Mouse (Mus musculus) hindbrain, embryonic 11.5 days (tissue): ENCODE measurements at regions not wholly inside any gene's neighbourhood (a gene's known extent, or its start where the extent isn't known, plus 50 kb on each side); places are given as distances from the start of the nearest gene placed in this dataset.

Experiments
- ATAC-seq: fragments of 200-750 bp; cut with Nextera tagmentation; 2 replicates; pipeline ENCODE4 v1.8.0; 2017; ENCODE audit warnings: mild to moderate bottlenecking, moderate TSS enrichment, moderate library complexity; ENCODE audit not compliant: low FRiP score
- DNase-seq: peaks from one replicate; pipeline ENCODE4 v3.0.0-alpha.2; 2015; ENCODE audit warnings: low spot score
- H3K27ac ChIP-seq: fragments of 300-500 bp; sonication (generic); 2 replicates; pipeline ENCODE4 v1.5.1; 2014; ENCODE audit warnings: mild to moderate bottlenecking, low read depth, low read length
- H3K27me3 ChIP-seq: fragments of 300-500 bp; sonication (generic); 2 replicates; pipeline ENCODE4 v1.6.1; 2014; ENCODE audit warnings: mild to moderate bottlenecking, low read length, moderate library complexity, mixed read lengths; ENCODE audit not compliant: control insufficient read depth, insufficient read depth
- H3K36me3 ChIP-seq: fragments of 300-500 bp; sonication (generic); 2 replicates; pipeline ENCODE4 v1.6.1; 2014; ENCODE audit warnings: mild to moderate bottlenecking, low read length, moderate library complexity, mixed read lengths; ENCODE audit not compliant: control insufficient read depth, insufficient read depth
- H3K4me1 ChIP-seq: fragments of 300-500 bp; sonication (generic); replicated peaks from 2 replicates; pipeline ENCODE4 v1.6.1; 2014; ENCODE audit warnings: low read length, mixed read lengths; ENCODE audit not compliant: control insufficient read depth, insufficient read depth
- H3K4me2 ChIP-seq: fragments of 300-500 bp; sonication (generic); replicated peaks from 2 replicates; pipeline ENCODE4 v1.6.1; 2014; ENCODE audit warnings: mild to moderate bottlenecking, low read depth, low read length
- H3K4me3 ChIP-seq: fragments of 300-500 bp; sonication (generic); 2 replicates; pipeline ENCODE4 v1.5.1; 2014; ENCODE audit warnings: low read depth, low read length
- H3K9ac ChIP-seq: fragments of 300-500 bp; sonication (generic); 2 replicates; pipeline ENCODE4 v1.6.1; 2014; ENCODE audit warnings: low read depth, low read length
- H3K9me3 ChIP-seq: fragments of 300-500 bp; sonication (generic); 2 replicates; pipeline ENCODE4 v1.6.1; 2016; ENCODE audit warnings: low read length; ENCODE audit not compliant: control insufficient read depth
- WGBS: fragments of 180-500 bp; shearing (Covaris S2); extraction: QIAGEN DNeasy Blood & Tissue Kit; methylation state at CpG from one replicate; pipeline ENCODE4 v1.1.7; 2014; 5-methylcytosine and 5-hydroxymethylcytosine counted together

DNA sequence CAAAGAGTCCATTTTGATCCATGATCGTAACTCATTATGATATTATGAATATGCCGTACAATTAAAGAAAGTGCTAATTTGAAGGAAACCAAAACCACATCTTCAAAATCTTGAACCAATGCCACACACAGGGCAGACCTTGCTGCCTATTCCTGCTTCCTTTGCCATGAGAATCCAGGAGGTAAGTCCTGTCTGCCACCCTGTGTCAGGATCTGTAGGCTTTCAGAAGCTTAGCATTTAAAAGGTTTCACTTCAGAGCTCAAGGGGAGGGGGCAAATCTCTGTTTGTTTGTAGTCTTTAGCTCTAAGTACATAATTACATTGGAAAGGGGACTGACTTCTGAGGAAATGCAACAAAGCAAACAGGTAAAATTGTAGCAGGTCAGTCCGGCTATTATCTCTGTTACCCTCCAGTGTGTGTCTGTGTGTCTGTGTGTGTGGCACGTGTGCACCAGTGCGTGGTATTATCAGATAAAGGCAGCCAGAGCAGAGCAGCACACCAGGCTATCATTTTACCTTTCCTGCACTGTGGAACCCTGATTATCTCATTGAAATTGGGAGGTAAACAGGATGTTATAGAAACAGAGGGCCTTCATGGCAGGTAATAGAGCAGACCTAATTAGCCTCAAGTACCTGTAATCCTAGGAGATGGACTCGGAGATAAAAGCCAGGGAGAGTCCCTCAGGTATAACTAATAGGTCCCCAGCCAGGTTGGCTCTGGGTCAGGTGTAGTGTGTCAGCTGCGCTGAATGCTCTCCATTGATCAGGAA lies 948.0 kb upstream of the Zeb2 start:
- H3K9me3 ChIP-seq: no peaks in the 10 kb centered on the region
- DNase-seq (no peak), ATAC-seq (no peak)
- no peaks in the 10 kb centered on the region for H3K4me1 ChIP-seq
- WGBS: 80% methylated on average over 7 of the region's 7 CpGs
- H3K27ac ChIP-seq: no peak overlapping the region
- no peak overlapping the region for H3K4me3 ChIP-seq
- no peaks in the 10 kb centered on the region for H3K27me3 ChIP-seq
- H3K9ac ChIP-seq: no peak overlapping the region
- no peak overlapping the region for H3K4me2 ChIP-seq
- H3K36me3 ChIP-seq: no peaks in the 10 kb centered on the region

DNA sequence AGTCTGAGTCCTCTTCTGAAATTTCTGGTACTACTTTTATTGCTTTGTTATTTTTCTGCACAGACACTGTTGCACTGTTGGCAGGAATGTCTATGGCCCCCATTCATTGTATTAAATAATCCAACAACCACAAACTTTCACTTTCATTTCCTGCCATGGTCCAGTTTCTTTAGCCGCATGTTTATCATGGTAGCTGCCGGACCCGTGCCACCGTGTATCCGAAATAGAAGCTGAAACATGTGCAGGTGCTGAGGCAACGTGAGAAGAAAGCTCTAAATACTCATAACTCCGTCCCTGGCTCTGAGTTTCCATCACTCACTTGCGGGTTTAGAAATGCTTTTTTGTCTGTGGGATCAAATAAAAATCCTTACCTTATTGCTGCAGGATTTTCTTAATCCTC lies 938.5 kb upstream of the Zeb2 start:
- H3K36me3 ChIP-seq: no peaks in the 10 kb centered on the region
- H3K4me2 ChIP-seq: no peak overlapping the region
- H3K27ac ChIP-seq: no peak overlapping the region
- ATAC-seq (no peak), DNase-seq (no peak)
- H3K4me1 ChIP-seq: no peaks in the 10 kb centered on the region
- no peak overlapping the region for H3K9ac ChIP-seq
- WGBS: 95% methylated on average over 8 of the region's 8 CpGs
- H3K4me3 ChIP-seq: no peak overlapping the region
- no peaks in the 10 kb centered on the region for H3K27me3 ChIP-seq
- H3K9me3 ChIP-seq: no peaks in the 10 kb centered on the region

DNA sequence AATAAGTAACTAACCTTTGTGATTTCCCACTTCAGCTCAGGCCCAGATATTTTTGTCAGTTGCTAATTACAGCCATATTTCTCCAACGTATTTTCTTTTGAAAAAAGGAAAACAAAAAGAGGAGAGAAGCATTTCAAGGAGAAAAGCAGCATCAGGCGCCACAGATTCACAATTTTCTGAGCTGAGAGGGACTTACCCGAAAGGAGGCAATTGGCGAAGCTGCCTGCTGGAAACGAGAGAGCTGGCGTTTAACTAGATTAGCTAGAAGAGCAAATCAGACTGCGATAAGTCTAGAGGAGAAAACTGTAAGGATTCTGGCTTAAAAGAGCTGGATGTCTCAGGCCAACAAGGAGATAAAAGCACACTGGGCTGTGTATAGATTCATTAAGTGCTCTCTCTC lies 937.7 kb upstream of the Zeb2 start:
- Histone ChIP-seq H3K4me3 (no peak overlapping the region), H3K36me3 (no peaks in the 10 kb centered on the region), H3K4me2 (no peak overlapping the region), H3K9ac (no peak overlapping the region), H3K27me3 (no peaks in the 10 kb centered on the region), H3K9me3 (no peaks in the 10 kb centered on the region), H3K4me1 (no peaks in the 10 kb centered on the region), H3K27ac (no peak overlapping the region)
- ATAC-seq (no peak), DNase-seq (no peak)
- 76% methylated on average over 7 of the region's 7 CpGs for WGBS

DNA sequence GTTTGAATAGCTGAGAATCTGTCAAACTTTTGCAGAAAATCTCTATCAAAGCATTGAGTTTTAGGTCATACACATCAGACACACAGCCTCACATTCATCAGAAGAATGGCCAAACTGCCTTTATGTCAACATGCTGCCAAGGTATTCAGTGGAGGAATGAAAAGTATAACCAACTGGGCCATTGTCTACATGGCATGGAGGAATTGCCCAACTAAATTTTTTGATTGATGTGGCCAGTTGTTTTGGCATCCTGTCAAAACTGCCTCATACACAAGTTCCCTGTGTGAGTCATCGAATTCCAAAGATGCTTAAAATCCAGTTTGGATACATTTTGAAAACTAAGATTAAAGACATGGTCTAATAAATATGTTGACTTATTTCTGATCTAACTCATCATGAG lies 904.7 kb upstream of the Zeb2 start:
- no peak for ATAC-seq

DNA sequence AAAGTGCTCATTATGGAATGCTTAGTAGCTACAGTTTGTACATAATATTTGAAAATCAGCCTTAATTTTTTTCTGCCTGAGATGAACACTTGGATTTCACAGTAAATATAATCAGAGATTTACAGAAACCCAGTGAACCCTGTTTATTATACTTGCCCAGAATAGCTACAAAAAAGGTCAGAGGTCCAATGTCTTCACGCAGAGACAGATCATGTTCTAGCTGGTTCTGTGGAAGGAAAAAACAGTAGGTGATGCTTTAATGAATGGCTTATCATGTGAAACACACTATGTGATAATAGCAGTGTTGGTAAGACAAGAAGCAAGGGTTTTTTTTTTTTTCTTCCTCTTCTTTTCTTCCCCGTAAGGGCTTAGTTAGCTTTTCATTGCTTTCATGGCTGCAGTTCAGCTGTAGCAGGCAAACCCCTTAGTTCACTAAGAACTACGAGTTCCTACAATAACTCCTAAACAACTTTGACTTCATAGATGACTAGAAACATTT lies 896.6 kb upstream of the Zeb2 start:
- Histone ChIP-seq H3K27ac (no peak overlapping the region), H3K4me3 (no peak overlapping the region), H3K4me1 (no peaks in the 10 kb centered on the region), H3K36me3 (no peaks in the 10 kb centered on the region), H3K9ac (no peak overlapping the region), H3K27me3 (no peaks in the 10 kb centered on the region), H3K9me3 (no peaks in the 10 kb centered on the region), H3K4me2 (no peak overlapping the region)
- DNase-seq: no peak
- WGBS: 66% methylated on average over 3 of the region's 3 CpGs
- ATAC-seq: no peak

More for the DNA sequence above, 904.7 kb upstream of the Zeb2 start:
- H3K4me1 ChIP-seq: no peaks in the 10 kb centered on the region
- H3K36me3 ChIP-seq: no peaks in the 10 kb centered on the region
- no peaks in the 10 kb centered on the region for H3K9me3 ChIP-seq
- no peak overlapping the region for H3K27ac ChIP-seq
- no peaks in the 10 kb centered on the region for H3K27me3 ChIP-seq
- 94% methylated on average over 1 of the region's 1 CpGs for WGBS
- H3K4me2 ChIP-seq: no peak overlapping the region
- no peak for DNase-seq
- no peak overlapping the region for H3K4me3 ChIP-seq
- no peak overlapping the region for H3K9ac ChIP-seq

DNA sequence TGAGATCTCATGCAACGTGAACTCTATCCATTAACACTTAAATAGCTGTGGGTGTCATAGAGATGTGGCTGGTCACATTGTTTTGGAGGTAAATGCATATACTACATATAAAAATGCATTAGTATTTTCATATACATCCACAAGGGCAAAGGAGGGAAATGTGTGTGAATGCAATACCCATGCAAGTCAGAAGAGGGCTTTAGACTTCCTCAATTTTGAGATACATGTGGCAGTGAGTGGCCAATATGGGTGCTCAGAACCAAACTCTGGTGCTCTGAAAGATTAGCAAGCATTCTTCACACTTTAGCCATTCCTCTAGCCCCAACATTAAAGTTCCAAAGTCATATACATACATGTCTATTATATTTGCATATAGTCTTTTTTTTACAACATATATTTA lies 895.5 kb upstream of the Zeb2 start:
- DNase-seq (no peak), ATAC-seq (no peak)
- H3K4me3 ChIP-seq: no peak overlapping the region
- no peak overlapping the region for H3K27ac ChIP-seq
- no peaks in the 10 kb centered on the region for H3K4me1 ChIP-seq
- WGBS: 90% methylated on average over 1 of the region's 1 CpGs
- H3K36me3 ChIP-seq: no peaks in the 10 kb centered on the region
- no peaks in the 10 kb centered on the region for H3K9me3 ChIP-seq
- no peak overlapping the region for H3K9ac ChIP-seq
- no peak overlapping the region for H3K4me2 ChIP-seq
- H3K27me3 ChIP-seq: no peaks in the 10 kb centered on the region

DNA sequence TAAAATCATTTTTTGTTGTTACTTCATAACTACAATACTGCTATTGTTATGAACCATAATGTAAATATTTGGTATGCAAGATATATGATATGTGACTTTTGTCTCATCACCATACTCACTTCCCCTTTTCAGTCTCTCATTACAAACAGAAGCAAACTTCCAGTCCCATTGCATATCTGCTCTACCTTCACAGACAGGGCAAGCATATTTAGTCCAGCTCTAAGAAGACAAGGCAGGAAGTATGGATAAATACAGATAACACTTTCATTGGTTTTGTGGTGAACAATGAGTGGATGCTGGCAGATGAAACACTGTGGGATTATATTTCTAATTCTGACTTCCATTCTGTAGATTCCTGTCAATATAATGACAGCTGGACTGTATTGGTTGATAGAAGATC lies 858.0 kb upstream of the Zeb2 start:
- H3K4me1 ChIP-seq: no peaks in the 10 kb centered on the region
- H3K4me3 ChIP-seq: no peak overlapping the region
- H3K9ac ChIP-seq: no peak overlapping the region
- H3K27ac ChIP-seq: no peak overlapping the region
- H3K4me2 ChIP-seq: no peak overlapping the region
- no peaks in the 10 kb centered on the region for H3K27me3 ChIP-seq
- ATAC-seq: no peak
- H3K9me3 ChIP-seq: no peaks in the 10 kb centered on the region
- H3K36me3 ChIP-seq: no peaks in the 10 kb centered on the region
- no peak for DNase-seq

DNA sequence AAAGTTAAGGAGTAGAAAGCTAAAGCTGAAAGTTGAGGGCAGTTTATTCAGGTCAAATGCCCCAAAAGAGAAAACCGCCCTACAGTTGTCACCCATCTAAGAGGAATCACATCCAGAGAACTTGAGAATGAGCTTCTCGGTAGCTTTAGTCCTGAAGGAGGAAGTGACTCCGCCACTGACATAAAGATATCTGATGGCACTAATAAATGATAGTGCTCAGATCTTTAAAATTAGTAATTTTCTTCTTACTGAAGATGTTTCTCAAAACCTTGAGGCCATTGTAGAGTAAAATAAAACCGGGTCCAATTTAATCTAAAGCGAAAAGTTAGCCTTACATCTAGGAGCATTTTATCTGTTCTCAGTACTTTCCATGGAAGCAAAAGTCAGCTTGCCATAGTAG lies 851.4 kb upstream of the Zeb2 start:
- Histone ChIP-seq H3K4me3 (no peak overlapping the region), H3K36me3 (no peaks in the 10 kb centered on the region), H3K4me1 (no peaks in the 10 kb centered on the region), H3K27ac (no peak overlapping the region), H3K27me3 (no peaks in the 10 kb centered on the region), H3K9ac (no peak overlapping the region), H3K4me2 (no peak overlapping the region), H3K9me3 (no peaks in the 10 kb centered on the region)
- no peak for ATAC-seq
- no peak for DNase-seq
- WGBS: 86% methylated on average over 5 of the region's 5 CpGs

DNA sequence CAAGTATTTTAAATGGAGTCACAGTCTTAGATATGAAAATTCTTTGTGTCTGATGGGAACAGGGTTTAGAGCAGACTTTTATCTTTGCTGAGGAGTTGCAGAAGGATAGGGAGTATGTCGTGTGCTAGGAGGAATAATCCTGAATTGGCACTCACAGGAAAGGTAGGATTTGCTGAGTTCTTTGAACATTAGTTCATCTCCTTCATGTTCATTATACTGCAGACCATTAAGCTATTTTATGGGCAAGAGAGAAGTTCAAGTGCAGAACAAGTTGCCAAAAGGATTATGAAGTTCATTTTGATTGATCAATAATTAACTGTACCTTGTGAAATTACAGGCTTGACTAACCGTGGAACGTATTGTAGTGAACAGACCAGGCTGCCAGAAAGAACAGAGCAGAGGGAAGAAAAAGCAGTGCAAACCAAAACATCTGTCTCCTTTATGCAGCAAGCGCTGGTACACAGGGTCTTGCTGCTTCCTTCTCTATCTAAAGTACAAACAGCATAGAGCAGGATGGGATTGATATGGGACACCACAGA lies 839.7 kb upstream of the Zeb2 start:
- DNase-seq (no peak), ATAC-seq (no peak)
- no peak overlapping the region for H3K4me2 ChIP-seq
- H3K9ac ChIP-seq: no peak overlapping the region
- H3K4me1 ChIP-seq: no peaks in the 10 kb centered on the region
- no peaks in the 10 kb centered on the region for H3K27me3 ChIP-seq
- H3K27ac ChIP-seq: no peak overlapping the region
- no peak overlapping the region for H3K4me3 ChIP-seq
- no peaks in the 10 kb centered on the region for H3K9me3 ChIP-seq
- 82% methylated on average over 4 of the region's 4 CpGs for WGBS
- no peaks in the 10 kb centered on the region for H3K36me3 ChIP-seq
